Mouse (Mus musculus) ES-CJ7 (cell line): ENCODE measurements at regions not wholly inside any gene's neighbourhood (a gene's known extent, or its start where the extent isn't known, plus 50 kb on each side); places are given as distances from the start of the nearest gene placed in this dataset.
A peak's percentile ranks its signal among the peaks of the same experiment; 100 is the strongest.

ENCODE experiments used
- DNase-seq: peaks from one replicate; pipeline ENCODE4 v3.0.0; 2011; ENCODE audit warnings: low read depth, low spot score

GRCm38 (mm10) chr4:53219351-53219750 is 59.7 kb upstream of the Abca1 start:
- no peak for DNase-seq

GRCm38 (mm10) chr4:53218752-53219151 is 59.1 kb upstream of the Abca1 start:
- DNase-seq, result no peak

- no peak for DNase-seq
Measured at GRCm38 (mm10) chr4:53218291-53218640, 58.6 kb upstream of the Abca1 start.

GRCm38 (mm10) chr4:53217608-53218290 is 58.1 kb upstream of the Abca1 start:
- peak; percentile 71 for DNase-seq

GRCm38 (mm10) chr4:53212541-53212940 is 52.8 kb upstream of the Abca1 start:
- no peak for DNase-seq

GRCm38 (mm10) chr4:53210685-53211084 is 51.0 kb upstream of the Abca1 start:
- DNase-seq, result no peak
